Mouse (Mus musculus) lung, adult 10 weeks (tissue): ENCODE results near the gene Ola1. TPM values are rescaled to one million over a fixed set of nuclear protein-coding genes. Genes with fewer than 3 reads are reported as not detected.

Experiments
- polyA plus RNA-seq: library from polyadenylated mRNA; stranded (reverse); fragments of 350-450 nt; fragmentation: Illumina TruSeq; extraction: RNeasy Lipid Tissue Mini Kit (QIAGEN cat#74804); gene quantifications from one replicate; pipeline ENCODE4 v1.2.3, GENCODE M21; 2014; ENCODE audit warnings: low read depth, low replicate concordance; ENCODE audit not compliant: insufficient read depth

Gene Ola1
- 23.0 TPM for polyA plus RNA-seq

GRCm38 (mm10) chr2:73218913-73219312, at the start of gene Ola1:
Ola1 (minus strand) TSS chr2:73218924.

Other genes starting within 250 kb of the Ola1 start
- 25.9 TPM for gene Sp3, start 238.5 kb downstream of the Ola1 start, polyA plus RNA-seq
- not detected for gene Gm11084, start 232.2 kb downstream of the Ola1 start, polyA plus RNA-seq
- gene Sp9, start 53.0 kb upstream of the Ola1 start, polyA plus RNA-seq: not detected
- gene Scrn3, start 93.7 kb upstream of the Ola1 start, polyA plus RNA-seq: 16.1 TPM
- gene Cir1, start 93.8 kb upstream of the Ola1 start, polyA plus RNA-seq: 20.5 TPM
- 9.0 TPM for gene Gpr155, start 167.6 kb upstream of the Ola1 start, polyA plus RNA-seq